Mouse (Mus musculus) bone marrow macrophage, adult 2 months (primary cell): ENCODE data around the gene Sult1a1. TPM values are rescaled to one million over a fixed set of nuclear protein-coding genes. Genes with fewer than 3 reads are reported as not detected.

Experiments used
- H3K27ac ChIP-seq: 2 replicates; pipeline ENCODE4 v1.5.1; 2012; ENCODE audit warnings: low read depth, low read length; ENCODE audit not compliant: insufficient read depth
- H3K4me1 ChIP-seq: 2 replicates; pipeline ENCODE4 v1.6.1; 2012; ENCODE audit warnings: low read length; ENCODE audit not compliant: control insufficient read depth, insufficient read depth
- H3K4me3 ChIP-seq: 2 replicates; pipeline ENCODE4 v1.5.1; 2012; ENCODE audit warnings: mild to moderate bottlenecking, low read length, moderate library complexity; ENCODE audit not compliant: insufficient read depth
- CTCF ChIP-seq: IDR thresholded peaks from 2 replicates; pipeline ENCODE4 v1.5.1; 2012; ENCODE audit warnings: low read depth, mild to moderate bottlenecking, low read length, moderate library complexity
- POLR2A ChIP-seq: IDR thresholded peaks from 2 replicates; pipeline ENCODE4 v1.6.1; 2012; ENCODE audit warnings: mild to moderate bottlenecking, low read depth, low read length, borderline replicate concordance
- polyA plus RNA-seq: library from polyadenylated mRNA; stranded (reverse); fragments of >200 nt; gene quantifications from 2 replicates; pipeline ENCODE4 v1.2.4, GENCODE M21; 2012; ENCODE audit not compliant: missing spikeins, insufficient read depth, insufficient read length

The Sult1a1 gene
- polyA plus RNA-seq, result 42.3 and 56.8 TPM in 2 replicates

DNA sequence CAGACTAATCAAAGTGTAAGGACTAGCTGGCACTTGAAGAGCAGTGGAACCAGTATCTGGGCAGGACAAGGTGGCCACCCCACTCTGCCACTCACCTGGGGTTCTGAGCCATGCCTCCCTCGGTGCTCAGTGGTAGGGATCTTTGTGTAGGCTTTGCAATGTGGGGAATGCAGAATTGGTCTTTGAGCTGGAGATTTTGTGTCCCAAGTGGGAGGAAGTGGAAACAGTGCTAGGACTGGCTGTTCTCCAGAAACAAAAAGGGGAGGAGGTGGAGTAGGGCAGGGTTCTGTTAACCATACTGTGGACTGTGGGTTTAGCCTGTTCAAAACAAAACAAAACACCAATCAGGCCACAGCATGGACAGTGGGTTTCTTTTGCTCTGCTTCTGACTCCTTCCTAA, at the start of gene Sult1a1:
TSS of gene Sult1a1 (minus strand) at position 226 of the 400 bp plus-strand sequence.
- H3K4me3 ChIP-seq, result peak within 1 kb of the TSS; percentile 29
- TF ChIP-seq POLR2A (no peak), CTCF (no peak)
- peak within 1 kb of the TSS; percentile 68 for H3K27ac ChIP-seq
- H3K4me1 ChIP-seq, result peaks cover 22% of the 10 kb centered on the region

DNA sequence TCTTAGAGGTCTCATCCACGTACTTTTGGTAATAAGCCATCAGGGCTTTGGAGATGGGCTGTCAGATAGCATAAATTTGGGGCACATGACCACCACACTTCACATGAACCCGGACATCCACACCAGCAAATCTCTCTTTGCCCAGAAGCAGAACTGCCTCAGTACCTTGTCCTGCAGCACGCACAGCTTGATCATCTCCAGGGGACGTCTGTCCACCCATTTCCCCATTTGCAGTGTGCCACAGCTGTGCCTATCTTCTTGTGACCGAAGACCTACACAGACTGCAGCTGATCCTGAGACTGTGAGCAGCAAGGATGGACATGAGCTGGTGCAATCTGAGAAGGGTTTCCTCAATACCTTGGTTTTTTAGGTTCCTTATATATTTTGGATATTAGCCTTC, 49.4 kb upstream of the Sult1a1 start:
- Histone ChIP-seq H3K4me1 (peaks cover 34% of the 10 kb centered on the region), H3K27ac (peak overlapping the region; percentile 89), H3K4me3 (peak overlapping the region; percentile 19; the same call in 1 of the 2 replicates)
- TF ChIP-seq CTCF (no peak), POLR2A (no peak)

DNA sequence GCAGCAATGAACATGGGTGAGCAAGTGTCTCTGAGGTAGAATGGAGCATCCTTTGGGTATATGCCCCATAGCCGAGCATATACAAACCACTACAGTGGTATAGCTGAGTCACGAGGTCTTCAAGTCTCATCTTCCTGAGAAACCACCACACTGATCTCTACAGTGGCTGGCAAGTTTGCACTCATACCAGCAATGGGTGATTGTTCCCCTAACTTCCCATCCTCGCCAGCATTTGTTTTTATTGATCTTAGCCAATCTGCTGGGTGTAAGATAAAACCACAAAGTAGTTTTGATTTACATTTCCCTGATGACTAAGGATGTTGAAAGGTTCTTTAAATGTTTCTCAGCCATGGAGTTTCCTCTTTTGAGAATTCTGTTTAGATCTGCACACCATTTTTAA, 48.8 kb upstream of the Sult1a1 start:
- Histone ChIP-seq H3K4me3 (peak overlapping the region; percentile 8; the same call in 1 of the 2 replicates), H3K27ac (peak overlapping the region; percentile 83)

DNA sequence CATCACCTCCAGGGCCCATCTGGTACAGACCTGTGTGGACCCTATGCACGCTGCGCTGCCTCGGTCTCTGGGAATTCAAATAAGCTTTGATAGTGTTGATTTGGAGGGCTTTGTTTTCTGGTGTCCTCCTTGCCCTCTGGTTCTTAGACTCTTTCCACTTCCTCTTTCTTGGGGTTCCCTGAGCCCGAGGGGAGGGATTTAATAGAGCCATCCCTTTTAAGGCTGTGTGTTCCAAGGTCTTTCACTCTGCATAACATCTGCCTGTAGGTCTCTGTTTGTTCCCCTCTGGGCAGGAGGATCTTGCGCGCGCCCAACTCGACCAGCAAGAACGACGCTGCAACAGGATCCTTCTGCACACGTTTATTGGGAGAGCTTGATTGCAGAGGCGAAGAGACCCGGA, 45.4 kb upstream of the Sult1a1 start:
- H3K27ac ChIP-seq, result peak overlapping the region; percentile 62
- H3K4me1 ChIP-seq, result peaks cover 19% of the 10 kb centered on the region
- no peak for TF ChIP-seq POLR2A
- no peak for TF ChIP-seq CTCF

More for the DNA sequence above, 48.8 kb upstream of the Sult1a1 start:
- TF ChIP-seq POLR2A (no peak), CTCF (no peak)
- peaks cover 31% of the 10 kb centered on the region for H3K4me1 ChIP-seq

DNA sequence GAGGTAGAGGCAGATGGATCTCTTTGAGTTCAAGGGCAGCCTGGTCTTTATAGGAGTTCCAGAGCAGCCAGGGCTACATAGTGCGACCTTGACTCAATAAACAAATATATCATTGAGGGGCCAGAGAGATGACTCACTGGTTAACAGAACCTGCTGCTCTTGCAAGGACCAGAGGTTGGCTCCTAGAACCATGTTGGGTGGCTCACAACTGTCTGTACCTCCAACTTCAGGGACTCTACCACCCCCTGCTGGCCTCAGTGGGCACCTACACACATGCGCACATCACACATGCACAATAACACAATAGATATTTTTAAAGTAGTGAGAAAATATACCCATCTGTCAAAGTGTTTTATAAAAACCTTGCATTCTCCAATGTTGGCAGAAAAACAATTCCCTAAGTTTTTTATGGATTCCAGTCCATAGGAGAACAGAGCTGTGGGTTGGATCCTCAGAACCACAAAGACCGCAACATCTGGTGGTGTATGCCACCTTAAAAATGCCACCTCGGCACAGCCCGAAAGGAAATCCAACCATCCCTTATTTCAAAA, 42.6 kb upstream of the Sult1a1 start:
- Histone ChIP-seq H3K27ac (no peak overlapping the region), H3K4me1 (peaks cover 4% of the 10 kb centered on the region), H3K4me3 (no peak overlapping the region)
- no peak for TF ChIP-seq POLR2A
- TF ChIP-seq CTCF, result no peak

More for the DNA sequence above, 45.4 kb upstream of the Sult1a1 start:
- H3K4me3 ChIP-seq, result no peak overlapping the region

DNA sequence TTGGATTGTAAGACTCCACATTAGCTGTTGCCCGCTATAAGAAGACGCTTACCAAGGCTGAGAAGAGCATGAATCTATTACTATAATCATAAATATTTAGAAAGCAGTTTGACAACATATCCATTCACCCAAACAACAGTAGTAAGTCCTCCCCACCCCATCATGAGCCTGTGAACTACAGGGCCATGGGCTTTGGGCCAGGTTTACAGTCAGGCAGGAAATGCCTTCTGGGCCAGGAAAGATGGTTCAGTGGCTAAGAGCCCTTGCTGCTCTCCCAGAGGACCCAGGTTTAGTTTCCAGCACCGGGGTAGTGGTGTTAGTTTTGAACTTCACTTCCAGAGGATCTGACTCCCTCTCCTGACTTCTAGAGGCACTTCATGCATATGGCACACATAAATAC, 41.3 kb upstream of the Sult1a1 start:
- TF ChIP-seq POLR2A (no peak), CTCF (no peak)
- no peak overlapping the region for H3K4me3 ChIP-seq
- H3K27ac ChIP-seq, result no peak overlapping the region
- peaks cover 3% of the 10 kb centered on the region for H3K4me1 ChIP-seq

DNA sequence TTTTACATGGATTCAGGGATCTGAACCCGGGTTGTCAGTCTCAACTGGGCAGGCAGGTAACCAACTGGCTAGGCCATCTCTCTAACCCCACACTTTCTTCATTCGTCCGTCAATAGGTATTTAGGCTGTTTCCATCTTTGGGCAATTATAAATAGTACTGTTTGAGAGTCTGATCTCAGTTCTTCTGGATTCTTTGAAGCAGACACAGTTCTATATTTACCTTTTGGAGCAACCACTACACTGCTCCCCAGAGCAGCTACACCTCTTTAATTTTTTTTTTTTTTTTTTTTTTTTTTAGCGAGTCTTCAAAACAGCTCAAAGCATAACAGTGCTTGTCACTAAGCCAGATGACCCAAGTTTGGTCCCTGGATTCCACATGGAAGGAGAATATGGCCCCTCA, 39.4 kb upstream of the Sult1a1 start:
- H3K27ac ChIP-seq, result no peak overlapping the region
- no peak overlapping the region for H3K4me3 ChIP-seq
- no peak for TF ChIP-seq POLR2A
- TF ChIP-seq CTCF, result no peak
- H3K4me1 ChIP-seq, result no peaks in the 10 kb centered on the region; the same call in 1 of the 2 replicates

DNA sequence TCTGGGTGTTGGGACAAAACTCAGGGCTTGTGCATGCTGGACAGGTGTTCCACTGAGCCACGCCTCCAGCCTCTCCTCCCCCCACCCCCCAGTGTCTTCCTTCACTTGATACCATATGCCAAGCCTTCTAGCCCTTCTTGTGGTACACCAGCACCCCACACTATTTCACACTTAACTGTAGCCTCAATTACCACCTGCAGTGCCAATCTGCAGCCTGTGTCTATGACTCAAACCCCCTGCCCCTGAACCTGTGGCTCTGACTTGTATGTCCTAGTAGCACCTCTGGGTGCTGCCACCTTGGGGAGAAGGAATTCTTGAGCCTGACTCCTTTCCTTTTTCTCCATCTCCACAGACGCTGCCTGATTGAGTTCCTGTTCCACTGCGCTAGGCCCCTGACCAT, 35.7 kb upstream of the Sult1a1 start:
- Histone ChIP-seq H3K27ac (no peak overlapping the region), H3K4me3 (no peak overlapping the region), H3K4me1 (peaks cover 13% of the 10 kb centered on the region)
- TF ChIP-seq CTCF (no peak), POLR2A (no peak)

DNA sequence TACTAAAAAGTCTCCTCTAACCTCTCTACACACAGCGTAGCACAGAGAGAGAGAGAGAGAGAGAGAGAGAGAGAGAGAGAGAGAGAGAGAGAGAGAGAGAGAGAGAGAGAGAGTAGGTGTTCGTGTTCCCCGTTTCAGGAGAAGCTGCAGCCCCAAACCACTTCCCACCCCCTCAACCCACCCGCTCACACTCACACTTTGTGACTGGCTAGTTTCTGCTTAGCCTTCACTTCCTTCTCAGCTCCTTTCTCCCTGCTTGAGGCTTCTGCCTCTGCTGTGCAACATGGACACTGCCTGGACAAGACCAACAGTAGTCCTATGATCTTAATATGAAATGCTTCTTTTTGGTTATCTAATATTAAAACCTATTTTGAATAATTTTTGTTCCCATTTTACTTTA, 34.0 kb upstream of the Sult1a1 start:
- TF ChIP-seq CTCF, result no peak
- Histone ChIP-seq H3K4me3 (no peak overlapping the region), H3K27ac (no peak overlapping the region), H3K4me1 (peaks cover 14% of the 10 kb centered on the region)

DNA sequence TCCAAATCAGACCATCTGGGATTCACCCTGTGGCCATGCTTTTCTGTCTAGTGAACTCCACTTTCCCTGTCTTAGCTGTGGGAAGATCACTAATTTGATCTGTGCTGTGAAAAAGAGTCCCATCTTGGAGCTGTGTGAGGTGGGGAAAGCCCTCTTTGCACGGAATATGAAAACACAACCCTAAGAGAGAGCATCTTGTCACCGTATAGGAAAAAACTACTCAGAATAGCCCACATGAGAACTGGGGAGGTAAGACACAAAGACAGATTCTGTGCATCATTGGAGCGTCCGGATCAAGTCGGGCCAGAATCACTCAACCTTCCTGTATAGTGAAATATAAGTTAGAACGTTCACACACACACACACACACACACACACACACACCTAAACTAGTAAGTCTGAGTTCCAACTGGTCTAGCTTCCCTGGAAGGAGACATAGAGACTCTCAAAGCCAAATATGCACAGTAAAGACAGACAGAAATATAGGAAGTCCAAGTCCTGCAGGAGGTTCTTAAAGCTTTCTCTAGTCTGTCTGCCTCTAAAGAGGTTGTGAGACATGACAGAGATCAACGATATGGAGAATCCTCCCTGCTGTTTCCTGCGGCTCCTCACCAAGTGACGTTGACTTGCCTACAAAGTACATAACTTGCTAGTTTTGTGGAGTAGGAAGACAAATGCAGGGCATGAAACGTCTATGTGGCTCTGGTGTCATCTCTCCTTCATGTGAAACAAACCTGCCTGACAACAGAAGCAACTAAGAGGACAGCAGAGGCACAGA, 32.1 kb upstream of the Sult1a1 start:
- H3K27ac ChIP-seq, result no peak overlapping the region
- TF ChIP-seq POLR2A (no peak), CTCF (no peak)

More for the DNA sequence above, 32.1 kb upstream of the Sult1a1 start:
- H3K4me3 ChIP-seq, result no peak overlapping the region
- H3K4me1 ChIP-seq, result peaks cover 18% of the 10 kb centered on the region
